In genomic region chr12:21260494-21261256, GRCm38 (mm10) we compare ENCODE assay signal across 8 mouse cellular contexts. TPM values are rescaled to one million over a fixed set of nuclear protein-coding genes. Genes with fewer than 3 reads are reported as not detected.
DNase-seq lines count a peak whose midpoint lies in the region; ATAC-seq and TF ChIP-seq lines count a peak whose summit lies in the region.
"Had no signal": no experiment of that assay in that cellular context is flagged by ENCODE, and none has a peak within 500 bp of the region (broad histone marks: within the 10 kb centered on the region; RNA-seq: fewer than 3 reads in every experiment).

No protein-coding gene starts in this region.

- no peak for TF ChIP-seq EP300 in CH12.LX (IDR thresholded peaks at IDR 0.05; ENCODE audit: low read length)

- H3K4me1 ChIP-seq in kidney, embryonic 15.5 days, result 0 out of 2 replicates have a peak, but pooled peaks cover 2% of the 10 kb centered on the region
- H3K4me1 ChIP-seq in CH12.LX (ENCODE audit: control insufficient read depth in 1 of 2, insufficient read depth in 2 of 2), result peaks cover 6 to 11% of the 10 kb centered on the region in 2 experiments; a peak in 3 of 4 replicates

- in situ Hi-C loops in CH12.LX (cut with MboI; ENCODE audit: low pct_ligation_motif_present, low pct_unique_long_range_greater_than_20kb, low sequenced_read_pairs), result loop anchor here (25.0 kb wide), 1 partner anchor 173 kb away; no protein-coding TSS in a partner anchor

- 91% methylated on average over 6 of the region's 6 CpGs for WGBS in kidney, embryonic 15.5 days

- TF ChIP-seq POLR2A in CH12.LX (IDR thresholded peaks at IDR 0.05; ENCODE audit: low read depth, low read length), result no peak

- TF ChIP-seq CTCF in CH12.LX (conservative IDR thresholded peaks at IDR 0.05 in 1 of 2, IDR thresholded peaks at IDR 0.05 in 1 of 2; ENCODE audit: low read depth in 2 of 2, low read length in 2 of 2), result peak in 1 of 2 experiments; percentile 64; a peak in 2 of 4 replicates

- H3K4me3 ChIP-seq in kidney, embryonic 15.5 days (replicated peaks), result no peak overlapping the region
- no peak overlapping the region for H3K4me3 ChIP-seq in CH12.LX (replicated peaks in 1 of 3; ENCODE audit: low read depth in 2 of 3, low read length in 2 of 3, poor library complexity in 1 of 3)
- H3K4me3 ChIP-seq: myocyte had no signal

- H3K79me2 ChIP-seq in CH12.LX (replicated peaks; ENCODE audit: control insufficient read depth, extremely low read depth, insufficient read depth, poor library complexity, severe bottlenecking), result no peaks in the 10 kb centered on the region

- DNase-seq in kidney, postnatal 10 days, result peak; percentile 37
- DNase-seq in CH12.LX (ENCODE audit: extremely low read depth) (peak; percentile 27), adipocyte (ENCODE audit: low spot score) (peak; percentile 51)
- no peak for DNase-seq in cerebellum, adult 9-10 months
- no peak for DNase-seq in gastrocnemius, adult 8-10 months (ENCODE audit: low spot score in 2 of 2)

- no peak overlapping the region for H3K27ac ChIP-seq in kidney, embryonic 15.5 days
- no peak overlapping the region for H3K27ac ChIP-seq in CH12.LX (ENCODE audit: insufficient read depth, low read depth)

- no peaks in the 10 kb centered on the region for H3K9me3 ChIP-seq in kidney, embryonic 15.5 days (replicated peaks)
- H3K9me3 ChIP-seq in CH12.LX (replicated peaks; ENCODE audit: low read length), result no peaks in the 10 kb centered on the region

- H3K9ac ChIP-seq in kidney, embryonic 15.5 days, result no peak overlapping the region
- no peak overlapping the region for H3K9ac ChIP-seq in CH12.LX (ENCODE audit: insufficient read depth, low read depth)

- dilution Hi-C loops in CH12.LX (cut with MboI; ENCODE audit: extremely low pct_ligation_motif_present, extremely low pct_unique_long_range_greater_than_20kb, low sequenced_read_pairs), result no loop called here

- ATAC-seq in kidney, embryonic 15.5 days (replicated peaks; ENCODE audit: low FRiP score), result no peak
- peak; percentile 73 for ATAC-seq in megakaryocyte, adult 5-6 weeks (ENCODE audit: poor library complexity, severe bottlenecking)

- H3K4me2 ChIP-seq in kidney, embryonic 15.5 days, result no peak overlapping the region
- no peak overlapping the region for H3K4me2 ChIP-seq in CH12.LX (ENCODE audit: insufficient read depth, low read depth, poor library complexity, severe bottlenecking)

- no peaks in the 10 kb centered on the region for H3K27me3 ChIP-seq in kidney, embryonic 15.5 days
- no peaks in the 10 kb centered on the region for H3K27me3 ChIP-seq in CH12.LX (replicated peaks)

- peaks cover 79% of the 10 kb centered on the region for H3K36me3 ChIP-seq in kidney, embryonic 15.5 days
- peaks cover 0 to 29% of the 10 kb centered on the region in 2 experiments for H3K36me3 ChIP-seq in CH12.LX (replicated peaks in 1 of 2; ENCODE audit: control insufficient read depth in 1 of 2, insufficient read depth in 1 of 2, low read length in 1 of 2)

- peak; percentile 44 for TF ChIP-seq RAD21 in CH12.LX (IDR thresholded peaks at IDR 0.05; ENCODE audit: low read depth, low read length)

TF ChIP-seq in CH12.LX, 34 proteins besides CTCF, POLR2A, EP300 and RAD21:
- no peak for TF ChIP-seq ETS1 (conservative IDR thresholded peaks at IDR 0.05; ENCODE audit: low read depth, low read length)
- peak; percentile 48 for TF ChIP-seq SMC3 (IDR thresholded peaks at IDR 0.05; ENCODE audit: low read depth, low read length)
- TF ChIP-seq USF1 (IDR thresholded peaks at IDR 0.05; ENCODE audit: low read depth, low read length), result no peak
- TF ChIP-seq BHLHE40 (IDR thresholded peaks at IDR 0.05; ENCODE audit: low read depth, low read length), result no peak
- TF ChIP-seq TCF12 (IDR thresholded peaks at IDR 0.05; ENCODE audit: low read depth, low read length), result no peak
- no peak for TF ChIP-seq ZKSCAN1 (IDR thresholded peaks at IDR 0.05; ENCODE audit: borderline replicate concordance, low read depth, low read length)

RNA-seq across cellular contexts. Expression of gene Cpsf3, which starts 24.5 kb away (rescaled TPM):
- polyA plus RNA-seq in kidney, embryonic 15.5 days (2015; fragmentation: Nextera tagmentation; extraction: Ambion mirVana), result 112 and 115 TPM in 2 replicates
- 79.8 and 89.1 TPM in 2 replicates for total RNA-seq in CH12.LX (2012; rRNA removed)
- total RNA-seq in CH12.LX (2014; rRNA removed), result 117 and 119 TPM in 2 replicates
- polyA plus RNA-seq in CH12.LX (2012; ENCODE audit: insufficient read length, low read depth), result 159 and 193 TPM in 2 replicates
- 111 and 130 TPM in 2 replicates for total RNA-seq in megakaryocyte, adult 5-6 weeks (2015)
- 68.0 and 82.5 TPM in 2 replicates for total RNA-seq in megakaryocyte, adult 5-6 weeks (2017)
- total RNA-seq in gastrocnemius, adult 8-10 months (2022), result 10 to 100 TPM; 16.9 to 18.3 (median 17.5) TPM

RNA-seq across cellular contexts. Expression of gene Itgb1bp1, which starts 25.4 kb away (rescaled TPM):
- 45.8 and 46.0 TPM in 2 replicates for polyA plus RNA-seq in kidney, embryonic 15.5 days (2015; fragmentation: Nextera tagmentation; extraction: Ambion mirVana)
- 37.7 and 44.1 TPM in 2 replicates for total RNA-seq in CH12.LX (2012; rRNA removed)
- 57.9 and 69.8 TPM in 2 replicates for total RNA-seq in CH12.LX (2014; rRNA removed)
- polyA plus RNA-seq in CH12.LX (2012; ENCODE audit: insufficient read length, low read depth), result 77.5 and 83.6 TPM in 2 replicates
- total RNA-seq in megakaryocyte, adult 5-6 weeks (2015), result 47.5 and 50.9 TPM in 2 replicates
- total RNA-seq in megakaryocyte, adult 5-6 weeks (2017), result 28.6 and 35.0 TPM in 2 replicates
- 10 to 100 TPM; 40.3 to 53.1 (median 47.7) TPM for total RNA-seq in gastrocnemius, adult 8-10 months (2022)

RNA-seq across cellular contexts. Expression of gene Iah1, which starts 55.5 kb away (rescaled TPM):
- 67.7 and 78.7 TPM in 2 replicates for polyA plus RNA-seq in kidney, embryonic 15.5 days (2015; fragmentation: Nextera tagmentation; extraction: Ambion mirVana)
- 64.8 and 126 TPM in 2 replicates for total RNA-seq in CH12.LX (2012; rRNA removed)
- total RNA-seq in CH12.LX (2014; rRNA removed), result 105 and 106 TPM in 2 replicates
- 55.1 and 62.2 TPM in 2 replicates for polyA plus RNA-seq in CH12.LX (2012; ENCODE audit: insufficient read length, low read depth)
- 44.1 and 46.5 TPM in 2 replicates for total RNA-seq in megakaryocyte, adult 5-6 weeks (2015)
- 34.7 and 41.9 TPM in 2 replicates for total RNA-seq in megakaryocyte, adult 5-6 weeks (2017)
- 1 to 10 TPM; 2.7 to 5.0 (median 3.7) TPM for total RNA-seq in gastrocnemius, adult 8-10 months (2022)

Comparison
In these comparisons a context has a peak if more than half of its experiments do, and no peak if none do; other contexts are left out.
1. DNase-seq: peak in kidney, postnatal 10 days (single experiment), CH12.LX (single experiment) and adipocyte (single experiment); none in cerebellum, adult 9-10 months (single experiment) and gastrocnemius, adult 8-10 months (0 of 2).
2. RNA of gene Iah1, which starts 55.5 kb away (total RNA-seq): 64.8 to 126 TPM in CH12.LX and 34.7 to 46.5 TPM in megakaryocyte, adult 5-6 weeks; 2.7 to 5.0 TPM in gastrocnemius, adult 8-10 months; every median in the first group is over 4 times any median in the second.